Mouse (Mus musculus) heart, postnatal 0 days (tissue): Measurements from ENCODE around the gene Tnip2. TPM values are rescaled to one million over a fixed set of nuclear protein-coding genes. Genes with fewer than 3 reads are reported as not detected.

Experiments used
- ATAC-seq: fragments of 200-750 bp; cut with Nextera tagmentation; 2 replicates; pipeline ENCODE4 v1.8.0; 2017; ENCODE audit warnings: low read depth, moderate number of reproducible peaks, moderate library complexity; ENCODE audit not compliant: insufficient read depth
- DNase-seq: peaks from one replicate; pipeline ENCODE4 v3.0.0-alpha.2; 2016; ENCODE audit warnings: low spot score
- H3K27ac ChIP-seq: fragments of 300-500 bp; sonication (generic); 2 replicates; pipeline ENCODE4 v1.5.1; 2014; ENCODE audit warnings: low read depth, mild to moderate bottlenecking
- H3K27me3 ChIP-seq: fragments of 300-500 bp; sonication (generic); 2 replicates; pipeline ENCODE4 v1.6.1; 2014; ENCODE audit warnings: low read length, mixed read lengths; ENCODE audit not compliant: control insufficient read depth, insufficient read depth
- H3K36me3 ChIP-seq: fragments of 300-500 bp; sonication (generic); replicated peaks from 2 replicates; pipeline ENCODE4 v1.6.1; 2014; ENCODE audit warnings: low read length, mixed read lengths; ENCODE audit not compliant: control insufficient read depth, insufficient read depth
- H3K4me1 ChIP-seq: fragments of 300-500 bp; sonication (generic); 2 replicates; pipeline ENCODE4 v1.6.1; 2014; ENCODE audit warnings: antibody characterized with exemption; ENCODE audit not compliant: control insufficient read depth, insufficient read depth
- H3K4me2 ChIP-seq: fragments of 300-500 bp; sonication (generic); 2 replicates; pipeline ENCODE4 v1.6.1; 2014; ENCODE audit warnings: low read depth, mild to moderate bottlenecking, low read length, moderate library complexity
- H3K4me3 ChIP-seq: fragments of 300-500 bp; sonication (generic); 2 replicates; pipeline ENCODE4 v1.5.1; 2014; ENCODE audit warnings: low read depth, low read length
- H3K9ac ChIP-seq: fragments of 300-500 bp; sonication (generic); replicated peaks from 2 replicates; pipeline ENCODE4 v1.6.1; 2014; ENCODE audit warnings: low read depth, low read length, mixed read lengths
- H3K9me3 ChIP-seq: fragments of 300-500 bp; sonication (generic); replicated peaks from 2 replicates; pipeline ENCODE4 v1.6.1; 2016; ENCODE audit warnings: low read length; ENCODE audit not compliant: control insufficient read depth
- CTCF ChIP-seq: IDR thresholded peaks from 2 replicates; pipeline ENCODE4 v1.5.1; 2016; ENCODE audit warnings: antibody characterized with exemption, control low read depth, low read depth
- EP300 ChIP-seq: IDR thresholded peaks from 2 replicates; pipeline ENCODE4 v1.6.1; 2016; ENCODE audit warnings: antibody characterized with exemption, low read depth
- WGBS: fragments of 180-500 bp; shearing (Covaris S2); extraction: QIAGEN DNeasy Blood & Tissue Kit; methylation state at CpG from one replicate; pipeline ENCODE4 v1.1.7; 2014; 5-methylcytosine and 5-hydroxymethylcytosine counted together
- polyA plus RNA-seq: library from polyadenylated mRNA; unstranded; fragments of >200 nt; fragmentation: Nextera tagmentation; extraction: Ambion mirVana; gene quantifications from 2 replicates; pipeline ENCODE4 v1.2.1, GENCODE M21; 2015
- total RNA-seq: library from RNA; depleted of rRNA; stranded (reverse); fragments of >200 nt; gene quantifications from 2 replicates; pipeline ENCODE4 v1.2.3, GENCODE M21; 2014; ENCODE audit warnings: low replicate concordance

Tnip2 gene
- total and polyA plus RNA-seq, 2 experiments from 2014 or later, result 11.9 TPM

- no peaks in the 10 kb centered on the region for H3K27me3 ChIP-seq
- no peaks in the 10 kb centered on the region for H3K9me3 ChIP-seq
- no peak for ATAC-seq
- no peaks in the 10 kb centered on the region for H3K36me3 ChIP-seq
- no peak overlapping the region for H3K9ac ChIP-seq
- no peak for TF ChIP-seq EP300
- no peak for TF ChIP-seq CTCF
- H3K4me3 ChIP-seq, result no peak overlapping the region
- no peak overlapping the region for H3K27ac ChIP-seq
- H3K4me2 ChIP-seq, result no peak overlapping the region
- no peak for DNase-seq
- peaks cover 8% of the 10 kb centered on the region; the same call in 1 of the 2 replicates for H3K4me1 ChIP-seq
These were observed 1.3 kb upstream of the Tnip2 start for GRCm38 (mm10) chr5:34515096-34515495.

- Histone ChIP-seq H3K4me3 (peak overlapping the region; percentile 60), H3K9me3 (no peaks in the 10 kb centered on the region), H3K36me3 (no peaks in the 10 kb centered on the region), H3K9ac (0 out of 2 replicates have a peak overlapping the region, but pooled peaks have one; percentile 4), H3K4me1 (peaks cover 8% of the 10 kb centered on the region; the same call in 1 of the 2 replicates), H3K4me2 (peak overlapping the region; percentile 76), H3K27me3 (no peaks in the 10 kb centered on the region), H3K27ac (no peak overlapping the region)
- WGBS, result 18% methylated on average over 7 of the region's 7 CpGs
- no peak for DNase-seq
- ATAC-seq, result peak; percentile 7
- TF ChIP-seq CTCF, result no peak
- no peak for TF ChIP-seq EP300
These were observed 401 bp upstream of the Tnip2 start for GRCm38 (mm10) chr5:34514218-34514566.

GRCm38 (mm10) chr5:34512486-34512885, 1.3 kb downstream of the Tnip2 start:
- H3K4me3 ChIP-seq, result no peak overlapping the region

DNA sequence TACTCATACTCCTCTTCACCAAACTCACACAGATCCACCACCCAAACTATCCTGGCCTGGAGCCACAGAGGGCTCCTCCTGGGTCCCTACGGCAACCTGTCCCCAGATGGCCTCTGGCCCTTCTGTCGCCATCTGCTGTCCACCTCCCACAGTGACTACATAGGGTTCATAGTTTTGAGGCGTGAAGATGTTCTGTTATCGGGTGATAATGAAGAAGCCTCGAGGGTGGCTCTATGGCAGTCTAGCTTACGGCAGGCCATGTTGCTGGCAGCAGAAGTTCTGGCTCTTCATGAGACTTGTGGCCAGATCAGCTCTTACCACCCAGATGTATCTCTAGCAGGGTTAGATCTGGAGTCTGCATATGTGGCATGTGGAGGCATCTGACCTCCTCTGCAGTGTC, 11.0 kb downstream of the Tnip2 start:
- no peak for ATAC-seq
- WGBS, result 61% methylated on average over 6 of the region's 6 CpGs
- TF ChIP-seq CTCF (no peak), EP300 (no peak)

More at GRCm38 (mm10) chr5:34512486-34512885, 1.3 kb downstream of the Tnip2 start:
- H3K9me3 ChIP-seq, result no peaks in the 10 kb centered on the region
- H3K36me3 ChIP-seq, result no peaks in the 10 kb centered on the region
- H3K4me1 ChIP-seq, result peaks cover 8% of the 10 kb centered on the region; the same call in 1 of the 2 replicates
- ATAC-seq (no peak), DNase-seq (no peak)
- no peaks in the 10 kb centered on the region for H3K27me3 ChIP-seq
- peak overlapping the region; percentile 76; the same call in 1 of the 2 replicates for H3K4me2 ChIP-seq
- 88% methylated on average over 3 of the region's 3 CpGs for WGBS
- TF ChIP-seq EP300 (no peak), CTCF (no peak)
- H3K9ac ChIP-seq, result no peak overlapping the region
- H3K27ac ChIP-seq, result no peak overlapping the region

DNA sequence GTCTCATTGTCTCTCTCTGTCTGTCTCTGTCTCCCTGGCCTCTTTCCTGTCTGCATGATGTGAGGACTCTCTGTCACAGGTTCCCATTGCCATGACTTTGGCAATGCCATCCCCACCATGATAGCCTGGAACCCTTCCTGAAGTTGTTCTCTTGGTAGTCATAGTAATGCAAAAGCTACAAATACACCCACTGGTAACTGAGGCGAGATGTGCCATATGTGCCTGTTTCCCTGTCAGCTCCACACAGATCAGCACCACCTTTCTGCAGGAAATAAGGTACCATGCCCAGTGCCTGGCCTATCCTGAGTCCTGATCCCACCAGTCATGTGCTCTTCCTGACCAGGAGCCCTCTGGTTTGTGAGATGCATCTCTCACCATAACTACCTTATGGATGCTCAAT, 11.4 kb downstream of the Tnip2 start:
- no peak for ATAC-seq
- Histone ChIP-seq H3K4me1 (no peaks in the 10 kb centered on the region), H3K27me3 (no peaks in the 10 kb centered on the region), H3K36me3 (peaks cover 27% of the 10 kb centered on the region), H3K27ac (no peak overlapping the region), H3K4me2 (no peak overlapping the region), H3K9me3 (no peaks in the 10 kb centered on the region), H3K9ac (no peak overlapping the region), H3K4me3 (no peak overlapping the region)
- TF ChIP-seq CTCF (no peak), EP300 (no peak)
- 83% methylated on average over 1 of the region's 1 CpGs for WGBS
- no peak for DNase-seq

More for the DNA sequence above, 11.0 kb downstream of the Tnip2 start:
- no peak overlapping the region for H3K4me2 ChIP-seq
- peaks cover 27% of the 10 kb centered on the region for H3K36me3 ChIP-seq
- H3K27ac ChIP-seq, result no peak overlapping the region
- no peak for DNase-seq
- no peaks in the 10 kb centered on the region for H3K9me3 ChIP-seq
- H3K4me3 ChIP-seq, result no peak overlapping the region
- H3K9ac ChIP-seq, result no peak overlapping the region
- H3K27me3 ChIP-seq, result no peaks in the 10 kb centered on the region
- no peaks in the 10 kb centered on the region for H3K4me1 ChIP-seq

- Histone ChIP-seq H3K9ac (no peak overlapping the region), H3K27ac (no peak overlapping the region), H3K9me3 (no peaks in the 10 kb centered on the region), H3K4me2 (no peak overlapping the region), H3K4me1 (no peaks in the 10 kb centered on the region), H3K4me3 (no peak overlapping the region), H3K36me3 (peaks cover 27% of the 10 kb centered on the region), H3K27me3 (no peaks in the 10 kb centered on the region)
- no peak for DNase-seq
- 70% methylated on average over 3 of the region's 3 CpGs for WGBS
- TF ChIP-seq CTCF (no peak), EP300 (no peak)
- ATAC-seq, result no peak
These were observed 12.2 kb downstream of the Tnip2 start for GRCm38 (mm10) chr5:34501588-34501987.
